Mouse (Mus musculus) spleen, adult 18-20 months (tissue): ENCODE measurements around the gene Pdia5.

ENCODE experiments used
- DNase-seq, 2 experiments: peaks; one replicate each; pipeline ENCODE4 v3.0.0; 2022; ENCODE audit warnings: mixed read lengths in 2 of 2

The Pdia5 gene

GRCm38 (mm10) chr16:35490231-35491070, at the start of gene Pdia5:
TSS of gene Pdia5 (minus strand) at chr16:35490873.
- DNase-seq: peak; percentile 19 to 40

GRCm38 (mm10) chr16:35539041-35539440, 48.4 kb upstream of the Pdia5 start:
- DNase-seq: no peak

GRCm38 (mm10) chr16:35537651-35538050, 47.0 kb upstream of the Pdia5 start:
- no peak for DNase-seq

GRCm38 (mm10) chr16:35534630-35535029, 44.0 kb upstream of the Pdia5 start:
- no peak for DNase-seq

- DNase-seq: no peak
Observed at GRCm38 (mm10) chr16:35524200-35524599, 33.5 kb upstream of the Pdia5 start.

GRCm38 (mm10) chr16:35519245-35519644, 28.6 kb upstream of the Pdia5 start:
- no peak for DNase-seq

- no peak for DNase-seq
Observed at GRCm38 (mm10) chr16:35517976-35518951, 27.6 kb upstream of the Pdia5 start.

- DNase-seq: no peak
Observed at GRCm38 (mm10) chr16:35515977-35516612, 25.4 kb upstream of the Pdia5 start.

GRCm38 (mm10) chr16:35509331-35510070, 18.8 kb upstream of the Pdia5 start:
- no peak for DNase-seq

- DNase-seq: no peak
Observed at GRCm38 (mm10) chr16:35508581-35508980, 17.9 kb upstream of the Pdia5 start.

GRCm38 (mm10) chr16:35505786-35506185, 15.1 kb upstream of the Pdia5 start:
- no peak for DNase-seq

GRCm38 (mm10) chr16:35504266-35504665, 13.6 kb upstream of the Pdia5 start:
- DNase-seq: no peak

- DNase-seq: no peak
Observed at GRCm38 (mm10) chr16:35502456-35502855, 11.8 kb upstream of the Pdia5 start.

- no peak for DNase-seq
Observed at GRCm38 (mm10) chr16:35501106-35501760, 10.6 kb upstream of the Pdia5 start.

GRCm38 (mm10) chr16:35500342-35500741, 9.7 kb upstream of the Pdia5 start:
- no peak for DNase-seq

- no peak for DNase-seq
Observed at GRCm38 (mm10) chr16:35489793-35490192, 880 bp downstream of the Pdia5 start.

GRCm38 (mm10) chr16:35489066-35489718, 1.5 kb downstream of the Pdia5 start:
- no peak for DNase-seq

- no peak for DNase-seq
Observed at GRCm38 (mm10) chr16:35487776-35488175, 2.9 kb downstream of the Pdia5 start.

- DNase-seq: no peak
Observed at GRCm38 (mm10) chr16:35487056-35487455, 3.6 kb downstream of the Pdia5 start.

- no peak for DNase-seq
Observed at GRCm38 (mm10) chr16:35485711-35486110, 5.0 kb downstream of the Pdia5 start.
